Mouse (Mus musculus) kidney, adult 2 months (tissue): Measurements from ENCODE around the gene Kcna7.

Experiments
- CTCF ChIP-seq: fragments of 200-500 bp; conservative IDR thresholded peaks from 2 replicates; pipeline ENCODE4 v1.5.1; 2011; ENCODE audit warnings: low read depth, mild to moderate bottlenecking, control low read depth, low read length, moderate library complexity, mixed read lengths; ENCODE audit not compliant: insufficient read depth, insufficient read length
- POLR2A ChIP-seq: fragments of 200-500 bp; IDR thresholded peaks from one replicate; pipeline ENCODE4 v1.6.1; 2011; ENCODE audit warnings: low read depth, low read length, control low read depth

DNA sequence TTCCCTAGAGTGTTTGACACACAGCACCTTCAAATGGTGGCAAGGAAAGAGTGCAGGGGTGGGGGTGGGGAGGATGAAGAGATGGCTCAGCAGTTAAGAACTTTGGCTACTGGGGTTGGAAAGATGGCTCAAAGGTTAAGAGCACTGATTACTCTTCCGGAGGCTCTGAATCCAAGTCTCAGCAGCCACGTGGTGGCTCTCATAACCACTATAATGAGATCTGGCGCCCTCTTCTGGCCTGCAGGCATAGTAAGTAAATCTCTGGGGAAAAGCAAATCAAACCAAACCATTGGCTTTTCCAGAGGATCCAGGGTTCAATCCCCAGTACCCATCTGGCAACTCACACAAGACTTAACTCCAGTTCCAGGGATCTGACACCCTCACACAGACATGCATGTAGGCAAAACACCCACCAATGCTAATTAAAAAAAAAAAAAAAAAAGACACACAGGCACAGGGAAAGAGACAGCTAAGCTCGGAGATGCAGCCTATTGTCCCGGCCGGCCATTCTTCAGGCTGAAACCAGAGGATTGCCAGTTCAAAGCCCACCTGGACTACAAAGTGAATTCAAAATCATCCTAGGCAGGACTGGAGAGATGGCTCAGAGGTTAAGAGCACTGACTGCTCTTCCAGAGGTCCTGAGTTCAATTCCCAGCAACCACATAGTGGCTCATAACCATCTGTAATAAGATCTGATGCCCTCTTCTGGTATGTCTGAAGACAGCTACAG lies 1.8 kb upstream of the Kcna7 start:
- TF ChIP-seq POLR2A (no peak), CTCF (peak; percentile 62)
